Mouse (Mus musculus): ENCODE data around the gene Mlh3.
A peak's percentile ranks its signal among the peaks of the same experiment; 100 is the strongest.
"Not testable (repeated sequence)": the region's sequence is repeated elsewhere in the genome, so short reads cannot be mapped to it uniquely, and the experiment has no call there.

Gene Mlh3

GRCm38 (mm10) chr12:85270319-85270718, at the start of gene Mlh3:
Mlh3 (minus strand) TSS chr12:85270599.
- peak; percentile 89 for DNase-seq (ENCODE audit: low read depth, low spot score)

GRCm38 (mm10) chr12:85308651-85309050, 38.3 kb upstream of the Mlh3 start:
- no peak for DNase-seq (ENCODE audit: low read depth, low spot score)

- peak; percentile 92 for DNase-seq (ENCODE audit: low read depth, low spot score)
Measured at GRCm38 (mm10) chr12:85305247-85305892, 35.0 kb upstream of the Mlh3 start.

- no peak for DNase-seq (ENCODE audit: low read depth, low spot score)
Measured at GRCm38 (mm10) chr12:85304725-85305124, 34.3 kb upstream of the Mlh3 start.

- no peak for DNase-seq (ENCODE audit: low read depth, low spot score)
Measured at GRCm38 (mm10) chr12:85303256-85303655, 32.9 kb upstream of the Mlh3 start.

GRCm38 (mm10) chr12:85298835-85299180, 28.4 kb upstream of the Mlh3 start:
- DNase-seq (ENCODE audit: low read depth, low spot score): no peak

- DNase-seq (ENCODE audit: low read depth, low spot score): peak; percentile 84
Measured at GRCm38 (mm10) chr12:85298127-85298834, 27.9 kb upstream of the Mlh3 start.

GRCm38 (mm10) chr12:85297345-85297997, 27.1 kb upstream of the Mlh3 start:
- peak; percentile 52 for DNase-seq (ENCODE audit: low read depth, low spot score)

GRCm38 (mm10) chr12:85296915-85297314, 26.5 kb upstream of the Mlh3 start:
- DNase-seq (ENCODE audit: low read depth, low spot score): no peak

GRCm38 (mm10) chr12:85295506-85295905, 25.1 kb upstream of the Mlh3 start:
- DNase-seq (ENCODE audit: low read depth, low spot score): no peak

GRCm38 (mm10) chr12:85292906-85293305, 22.5 kb upstream of the Mlh3 start:
- DNase-seq (ENCODE audit: low read depth, low spot score): no peak

GRCm38 (mm10) chr12:85292288-85292687, 21.9 kb upstream of the Mlh3 start:
- no peak for DNase-seq (ENCODE audit: low read depth, low spot score)

GRCm38 (mm10) chr12:85291541-85291940, 21.1 kb upstream of the Mlh3 start:
- no peak for DNase-seq (ENCODE audit: low read depth, low spot score)

- no peak for DNase-seq (ENCODE audit: low read depth, low spot score)
Measured at GRCm38 (mm10) chr12:85290633-85291032, 20.2 kb upstream of the Mlh3 start.

- DNase-seq (ENCODE audit: low read depth, low spot score): no peak
Measured at GRCm38 (mm10) chr12:85289157-85290000, 19.0 kb upstream of the Mlh3 start.

- DNase-seq (ENCODE audit: low read depth, low spot score): peak; percentile 95
Measured at GRCm38 (mm10) chr12:85288486-85289156, 18.2 kb upstream of the Mlh3 start, which contains the start of gene Zc2hc1c. Zc2hc1c (plus strand) TSS chr12:85288591.

- no peak for DNase-seq (ENCODE audit: low read depth, low spot score)
Measured at GRCm38 (mm10) chr12:85287809-85288485, 17.5 kb upstream of the Mlh3 start, which contains the start of gene Acyp1. Acyp1 (minus strand) TSS chr12:85288438.

GRCm38 (mm10) chr12:85286941-85287340, 16.5 kb upstream of the Mlh3 start:
- no peak for DNase-seq (ENCODE audit: low read depth, low spot score)

- DNase-seq (ENCODE audit: low read depth, low spot score): no peak
Measured at GRCm38 (mm10) chr12:85284996-85285395, 14.6 kb upstream of the Mlh3 start.

GRCm38 (mm10) chr12:85284331-85284730, 13.9 kb upstream of the Mlh3 start:
- DNase-seq (ENCODE audit: low read depth, low spot score): no peak

GRCm38 (mm10) chr12:85281756-85282155, 11.4 kb upstream of the Mlh3 start:
- not testable (repeated sequence) for DNase-seq (ENCODE audit: low read depth, low spot score)

All from mesoderm, embryonic 11.5 days (tissue).